Mouse (Mus musculus) megakaryocyte, embryonic 14.5 days (primary cell): ENCODE measurements at regions not wholly inside any gene's neighbourhood (a gene's known extent, or its start where the extent isn't known, plus 50 kb on each side); places are given as distances from the start of the nearest gene placed in this dataset.

ENCODE experiments used
- H3K27me3 ChIP-seq: replicated peaks from 2 replicates; pipeline ENCODE3; 2012; ENCODE audit warnings: inconsistent platforms
- H3K36me3 ChIP-seq: replicated peaks from 2 replicates; pipeline ENCODE3; 2012; ENCODE audit warnings: low read length, inconsistent platforms, mixed read lengths
- H3K4me1 ChIP-seq: 2 replicates; pipeline ENCODE4 v1.6.1; 2012; ENCODE audit warnings: inconsistent platforms
- H3K4me3 ChIP-seq: replicated peaks from 2 replicates; pipeline ENCODE3; 2012; ENCODE audit warnings: moderate library complexity, mild to moderate bottlenecking, inconsistent platforms
- H3K9me3 ChIP-seq: 2 replicates; pipeline ENCODE4 v1.6.1; 2012; ENCODE audit warnings: inconsistent platforms
- FLI1 ChIP-seq: IDR thresholded peaks from 2 replicates; pipeline ENCODE4 v1.6.1; 2012; ENCODE audit warnings: low read length, inconsistent platforms, mixed read lengths
- GATA1 ChIP-seq: IDR thresholded peaks from 3 replicates; pipeline ENCODE4 v1.6.1; 2012; ENCODE audit warnings: mixed read lengths, low read length, inconsistent platforms, borderline replicate concordance

GRCm38 (mm10) chr16:74528245-74528644 is 116.6 kb upstream of the Robo2 start:
- H3K9me3 ChIP-seq: no peaks in the 10 kb centered on the region
- TF ChIP-seq FLI1 (no peak), GATA1 (no peak)

GRCm38 (mm10) chr16:74526521-74526920 is 114.9 kb upstream of the Robo2 start:
- H3K4me1 ChIP-seq: peaks cover 3% of the 10 kb centered on the region; the same call in 1 of the 2 replicates
- TF ChIP-seq FLI1 (no peak), GATA1 (no peak)
- no peaks in the 10 kb centered on the region for H3K9me3 ChIP-seq

More at GRCm38 (mm10) chr16:74528245-74528644, 116.6 kb upstream of the Robo2 start:
- Histone ChIP-seq H3K4me1 (peaks cover 4% of the 10 kb centered on the region; the same call in 1 of the 2 replicates), H3K36me3 (no peaks in the 10 kb centered on the region), H3K27me3 (no peaks in the 10 kb centered on the region), H3K4me3 (no peak overlapping the region)

GRCm38 (mm10) chr16:74520501-74520900 is 108.9 kb upstream of the Robo2 start:
- Histone ChIP-seq H3K27me3 (no peaks in the 10 kb centered on the region), H3K4me1 (no peaks in the 10 kb centered on the region), H3K9me3 (no peaks in the 10 kb centered on the region), H3K36me3 (no peaks in the 10 kb centered on the region), H3K4me3 (no peak overlapping the region)
- TF ChIP-seq GATA1: no peak
- TF ChIP-seq FLI1: no peak

More at GRCm38 (mm10) chr16:74526521-74526920, 114.9 kb upstream of the Robo2 start:
- no peaks in the 10 kb centered on the region for H3K27me3 ChIP-seq
- H3K4me3 ChIP-seq: no peak overlapping the region
- no peaks in the 10 kb centered on the region for H3K36me3 ChIP-seq

GRCm38 (mm10) chr16:74517888-74518287 is 106.3 kb upstream of the Robo2 start:
- H3K4me1 ChIP-seq: peaks cover 3% of the 10 kb centered on the region; the same call in 1 of the 2 replicates

GRCm38 (mm10) chr16:74517374-74517773 is 105.7 kb upstream of the Robo2 start:
- Histone ChIP-seq H3K4me3 (no peak overlapping the region), H3K27me3 (no peaks in the 10 kb centered on the region), H3K9me3 (no peaks in the 10 kb centered on the region), H3K4me1 (peaks cover 3% of the 10 kb centered on the region; the same call in 1 of the 2 replicates), H3K36me3 (no peaks in the 10 kb centered on the region)
- TF ChIP-seq GATA1 (no peak), FLI1 (no peak)

More at GRCm38 (mm10) chr16:74517888-74518287, 106.3 kb upstream of the Robo2 start:
- Histone ChIP-seq H3K27me3 (no peaks in the 10 kb centered on the region), H3K4me3 (no peak overlapping the region), H3K9me3 (no peaks in the 10 kb centered on the region), H3K36me3 (no peaks in the 10 kb centered on the region)
- TF ChIP-seq FLI1: no peak
- TF ChIP-seq GATA1: no peak

- peaks cover 10% of the 10 kb centered on the region; the same call in 1 of the 2 replicates for H3K4me1 ChIP-seq
- no peak for TF ChIP-seq FLI1
- H3K36me3 ChIP-seq: no peaks in the 10 kb centered on the region
- no peak overlapping the region for H3K4me3 ChIP-seq
- H3K27me3 ChIP-seq: no peaks in the 10 kb centered on the region
- H3K9me3 ChIP-seq: no peaks in the 10 kb centered on the region
Observed at GRCm38 (mm10) chr16:74514481-74514880, 102.9 kb upstream of the Robo2 start.

GRCm38 (mm10) chr16:74510383-74510782 is 98.8 kb upstream of the Robo2 start:
- Histone ChIP-seq H3K27me3 (no peaks in the 10 kb centered on the region), H3K9me3 (no peaks in the 10 kb centered on the region), H3K36me3 (no peaks in the 10 kb centered on the region), H3K4me1 (peaks cover 12% of the 10 kb centered on the region; the same call in 1 of the 2 replicates), H3K4me3 (no peak overlapping the region)
- TF ChIP-seq GATA1: no peak
- no peak for TF ChIP-seq FLI1

GRCm38 (mm10) chr16:74509489-74509888 is 97.9 kb upstream of the Robo2 start:
- no peaks in the 10 kb centered on the region for H3K9me3 ChIP-seq
- no peak overlapping the region for H3K4me3 ChIP-seq
- H3K36me3 ChIP-seq: no peaks in the 10 kb centered on the region
- no peaks in the 10 kb centered on the region for H3K27me3 ChIP-seq
- H3K4me1 ChIP-seq: peaks cover 11% of the 10 kb centered on the region; the same call in 1 of the 2 replicates
- no peak for TF ChIP-seq GATA1
- TF ChIP-seq FLI1: no peak

GRCm38 (mm10) chr16:74506719-74507118 is 95.1 kb upstream of the Robo2 start:
- Histone ChIP-seq H3K36me3 (no peaks in the 10 kb centered on the region), H3K27me3 (no peaks in the 10 kb centered on the region), H3K4me1 (peaks cover 9% of the 10 kb centered on the region; the same call in 1 of the 2 replicates), H3K4me3 (no peak overlapping the region), H3K9me3 (no peaks in the 10 kb centered on the region)
- TF ChIP-seq GATA1: no peak
- TF ChIP-seq FLI1: no peak

GRCm38 (mm10) chr16:74506173-74506709 is 94.6 kb upstream of the Robo2 start:
- Histone ChIP-seq H3K36me3 (no peaks in the 10 kb centered on the region), H3K27me3 (no peaks in the 10 kb centered on the region), H3K4me3 (no peak overlapping the region), H3K4me1 (peaks cover 9% of the 10 kb centered on the region; the same call in 1 of the 2 replicates), H3K9me3 (no peaks in the 10 kb centered on the region)
- no peak for TF ChIP-seq FLI1
- no peak for TF ChIP-seq GATA1
